Mouse (Mus musculus): ENCODE data around the gene Slc27a5. TPM values are rescaled to one million over a fixed set of nuclear protein-coding genes. Genes with fewer than 3 reads are reported as not detected.

The Slc27a5 gene
- 2.6 and 51.1 TPM in 2 replicates for total RNA-seq (2021)
- long read RNA-seq, experiment 1, partial matches to known transcripts = 0 of 2 reads
- long read RNA-seq, experiment 1, other reads (novel, unspliced or antisense) = 0 of 2 reads
- long read RNA-seq, experiment 2, transcript Slc27a5-201 (10 exons, 2,288 nt) = major isoform, 38 of 43 reads
- long read RNA-seq, experiment 2, partial matches to known transcripts = 5 of 43 reads
- long read RNA-seq, experiment 2, other reads (novel, unspliced or antisense) = 0 of 43 reads

DNA sequence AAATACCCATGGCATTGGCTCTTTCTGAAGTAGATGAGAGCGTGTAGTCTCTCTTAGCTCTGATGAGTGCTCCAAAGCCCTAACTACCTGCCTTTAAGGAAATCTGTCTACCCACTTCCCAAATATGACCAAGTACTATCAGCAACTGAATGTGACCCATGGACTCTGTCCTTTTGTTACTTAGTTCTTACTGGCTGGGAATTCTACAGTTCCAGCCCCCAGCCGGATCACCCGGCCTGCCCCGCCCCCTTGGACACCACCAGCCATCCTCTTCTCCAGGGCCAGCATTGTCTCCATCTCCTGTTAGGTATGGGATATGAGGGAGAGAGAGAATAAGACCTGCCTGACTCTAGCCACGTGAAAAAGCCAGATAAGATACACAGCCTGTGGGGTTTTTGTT, at the start of gene Slc27a5:
Gene Slc27a5 (minus strand): TSS at position 140 of the 400 bp plus-strand sequence.
- no peak for DNase-seq

DNA sequence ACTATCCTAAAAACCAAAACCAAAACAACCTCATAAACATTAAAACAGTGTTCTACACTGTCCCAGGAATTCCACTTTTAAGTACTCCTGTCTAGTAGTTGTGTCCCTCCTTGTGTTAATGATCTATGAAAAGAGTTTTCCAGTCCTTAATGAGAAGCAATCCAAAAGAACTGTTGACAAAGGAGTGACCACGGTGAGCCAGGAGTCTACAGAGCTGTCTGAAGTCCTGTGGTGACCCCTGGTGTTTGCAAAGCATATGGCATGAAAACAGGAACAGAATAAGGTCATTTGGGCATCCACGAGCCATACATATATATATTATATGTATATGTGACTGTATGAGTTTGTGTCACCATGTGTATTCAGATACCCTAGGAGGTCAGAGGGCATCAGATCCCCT, 48.1 kb upstream of the Slc27a5 start:
- DNase-seq = peak; percentile 81

DNA sequence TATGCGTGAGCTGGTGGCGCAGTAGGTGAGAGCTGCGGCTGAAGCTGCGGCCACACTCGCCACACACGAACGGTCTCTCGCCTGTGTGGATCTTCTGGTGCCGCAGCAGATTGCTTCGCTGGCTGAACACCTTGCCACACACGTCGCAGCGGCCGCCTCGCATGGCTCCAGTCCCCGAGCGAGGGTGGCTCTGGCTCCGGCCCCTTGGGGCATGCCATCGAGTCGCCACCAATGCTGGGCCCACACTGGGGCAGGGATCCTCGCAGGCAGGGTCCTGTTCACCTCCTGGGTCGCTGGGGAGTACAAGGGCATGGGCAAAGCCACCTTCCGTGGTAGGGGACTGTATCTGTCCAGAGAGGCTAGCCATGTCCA, 46.2 kb upstream of the Slc27a5 start:
- DNase-seq = no peak

DNA sequence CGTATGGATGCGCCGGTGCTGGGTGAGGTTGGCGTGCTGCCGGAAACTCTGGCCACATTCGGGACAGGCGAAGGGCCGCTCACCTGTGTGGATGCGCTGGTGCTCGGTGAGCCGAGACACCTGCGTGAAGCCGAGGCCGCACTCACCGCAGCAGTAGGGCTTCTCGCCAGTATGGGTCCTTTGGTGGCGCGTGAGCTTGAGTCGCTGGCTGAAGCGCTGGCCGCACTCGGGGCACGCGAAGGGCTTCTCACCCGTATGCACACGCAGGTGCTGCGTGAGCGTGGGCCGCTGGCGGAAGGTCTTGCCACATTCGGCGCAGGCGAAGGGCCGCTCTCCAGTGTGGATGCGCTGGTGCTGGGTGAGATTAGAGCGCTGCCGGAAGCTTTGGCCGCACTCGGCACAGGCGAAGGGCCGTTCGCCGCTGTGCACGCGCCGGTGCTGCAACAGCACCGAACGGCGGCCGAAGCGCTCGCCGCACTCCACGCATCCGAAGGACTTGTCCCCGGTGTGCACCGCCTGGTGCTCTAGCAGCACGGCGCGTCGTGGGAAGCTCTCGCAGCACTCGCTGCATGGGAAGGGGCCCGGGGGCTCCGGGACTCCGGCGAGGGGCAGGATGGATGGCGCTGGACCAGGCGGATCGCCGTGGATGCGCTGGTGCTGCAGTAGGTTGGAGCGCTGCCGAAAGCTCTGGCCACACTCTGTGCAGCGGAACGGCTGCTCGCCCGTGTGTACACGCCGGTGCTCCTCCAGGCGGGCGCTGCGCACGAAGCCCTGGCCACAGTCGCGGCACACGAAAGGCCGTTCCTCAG, 45.7 kb upstream of the Slc27a5 start:
- DNase-seq = peak; percentile 54

DNA sequence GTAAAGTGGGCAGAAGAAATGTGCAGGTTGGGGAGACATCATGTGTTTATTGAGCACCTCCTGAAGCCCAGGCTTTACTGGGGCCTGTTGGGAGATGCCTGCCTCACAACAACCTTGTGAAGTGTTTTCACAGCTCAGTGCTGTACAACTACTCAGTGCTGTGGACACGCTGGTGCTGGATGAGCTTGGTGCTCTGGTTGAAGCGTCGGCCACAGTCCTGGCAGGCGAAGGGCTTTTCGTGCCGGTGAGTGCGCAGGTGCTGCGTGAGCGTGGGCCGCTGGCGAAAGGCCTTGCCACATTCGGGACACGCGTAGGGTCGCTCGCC, 45.1 kb upstream of the Slc27a5 start:
- no peak for DNase-seq

DNA sequence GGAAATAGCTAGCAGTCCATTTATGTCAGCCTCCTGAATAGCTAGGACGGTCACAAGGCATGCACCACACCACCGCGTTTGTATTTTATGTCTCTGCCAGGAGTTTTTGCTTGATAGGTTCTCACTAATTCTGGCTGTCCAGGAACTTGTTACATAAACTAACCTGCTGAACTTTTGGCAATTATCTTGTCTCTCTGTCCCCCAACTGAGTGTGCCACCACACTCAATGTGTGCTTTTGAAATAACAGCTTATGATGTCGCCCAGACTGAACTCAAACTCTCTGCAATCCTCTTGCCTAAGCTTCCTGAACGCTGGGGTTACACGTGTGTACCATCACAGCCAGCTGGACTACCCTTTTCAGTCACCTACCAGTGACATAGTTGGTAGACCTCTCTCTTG, 44.5 kb upstream of the Slc27a5 start:
- DNase-seq = no peak

DNA sequence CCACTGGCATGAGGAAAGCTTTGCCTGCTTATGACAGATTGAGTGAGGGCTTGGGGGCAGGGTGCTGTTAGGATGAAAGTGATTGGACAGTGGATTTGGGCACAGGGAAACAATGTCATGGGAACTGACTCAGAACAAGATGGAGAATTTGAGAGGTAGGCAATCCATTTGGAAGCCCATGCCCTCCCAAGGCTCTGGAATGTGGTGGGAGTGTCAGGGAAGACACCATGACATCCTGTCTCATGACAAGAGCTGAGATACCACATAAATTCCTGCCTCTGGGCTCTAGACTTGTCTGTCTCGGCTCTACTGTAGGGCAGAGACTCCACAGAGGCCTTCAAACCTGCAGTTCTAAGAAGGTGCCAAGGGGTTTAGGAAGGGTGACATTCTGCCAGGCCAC, 43.3 kb upstream of the Slc27a5 start:
- DNase-seq = no peak

DNA sequence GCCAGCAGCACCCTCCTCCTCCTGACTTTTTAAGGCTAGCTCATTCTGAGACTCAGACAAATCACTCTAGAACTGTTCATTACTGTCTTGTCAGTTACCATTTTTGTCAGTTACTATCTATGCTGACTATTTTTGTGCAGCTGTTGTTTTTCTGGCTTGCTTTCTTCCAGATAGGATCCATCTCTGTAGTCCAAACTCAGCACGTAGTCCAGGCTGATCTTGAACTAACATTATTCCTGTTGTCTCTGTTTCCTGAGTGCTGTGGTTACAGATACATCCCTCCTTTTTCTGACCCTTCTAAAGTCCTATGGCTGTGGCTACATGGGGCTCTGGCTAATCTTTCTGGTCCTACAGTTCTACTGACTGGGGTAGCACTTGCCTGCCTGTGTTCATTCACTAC, 41.2 kb upstream of the Slc27a5 start:
- DNase-seq = no peak

DNA sequence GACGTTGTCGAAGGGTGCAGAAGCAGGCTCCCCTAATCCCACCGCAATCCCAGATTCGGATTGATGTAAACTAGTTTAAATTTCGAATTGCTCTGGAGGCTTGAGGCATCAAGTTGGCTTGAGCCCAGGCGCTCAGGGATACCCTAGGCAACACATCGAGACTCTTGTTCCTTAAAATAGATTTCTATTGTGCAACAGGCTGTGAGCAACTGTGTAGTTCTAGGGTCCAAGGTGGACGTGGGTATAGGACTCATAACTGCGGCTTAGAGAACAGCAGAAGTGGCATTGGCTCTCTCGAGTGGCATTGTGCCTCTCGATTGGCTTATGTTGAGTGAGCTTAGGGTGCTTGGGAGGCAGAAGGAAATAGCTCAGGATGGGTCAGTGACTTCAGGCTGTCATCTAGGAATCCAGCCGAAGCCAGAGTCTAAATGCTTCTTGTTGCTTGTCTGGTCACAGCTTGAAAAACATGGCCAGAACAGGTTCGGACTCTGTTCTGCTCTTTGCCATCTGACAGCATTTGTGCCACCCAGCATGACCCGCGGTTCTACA, 40.7 kb upstream of the Slc27a5 start:
- no peak for DNase-seq

DNA sequence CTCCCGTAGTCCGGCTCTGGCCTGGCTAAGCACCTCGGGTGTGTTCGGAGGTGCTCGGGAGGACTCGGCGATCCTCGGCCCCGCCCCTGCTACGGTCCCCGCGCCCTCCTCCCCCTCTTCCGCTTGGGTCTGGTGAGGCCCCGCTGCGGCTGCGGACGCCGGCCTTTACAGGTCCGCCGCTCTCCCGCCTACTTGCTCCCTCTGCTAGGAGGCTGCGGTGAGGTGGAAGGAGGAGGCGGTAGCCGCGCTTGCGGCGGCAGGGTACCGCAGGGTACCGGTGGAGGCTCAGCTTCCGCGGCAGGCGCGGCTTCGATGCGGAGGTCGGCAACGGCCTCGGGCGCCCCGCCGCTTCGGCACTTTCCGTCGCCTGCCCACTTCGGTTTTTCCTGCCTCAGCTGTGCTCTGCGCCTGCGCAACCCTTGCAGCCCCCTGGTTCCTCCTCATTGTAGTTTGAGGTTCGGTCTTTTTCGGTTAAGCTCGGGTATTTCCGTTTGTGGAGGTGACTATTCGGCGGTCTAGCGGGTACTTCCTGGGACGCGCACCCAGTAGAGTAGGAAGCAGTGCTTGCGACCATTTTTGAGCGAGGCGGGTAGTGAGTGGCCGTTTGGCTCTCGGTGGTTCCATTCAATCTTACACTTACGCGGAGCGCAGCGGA, 40.0 kb upstream of the Slc27a5 start, which contains the start of gene Ube2m:
Gene Ube2m (minus strand): TSS at position 375 of the 655 bp plus-strand sequence.
- peak; percentile 99 for DNase-seq

DNA sequence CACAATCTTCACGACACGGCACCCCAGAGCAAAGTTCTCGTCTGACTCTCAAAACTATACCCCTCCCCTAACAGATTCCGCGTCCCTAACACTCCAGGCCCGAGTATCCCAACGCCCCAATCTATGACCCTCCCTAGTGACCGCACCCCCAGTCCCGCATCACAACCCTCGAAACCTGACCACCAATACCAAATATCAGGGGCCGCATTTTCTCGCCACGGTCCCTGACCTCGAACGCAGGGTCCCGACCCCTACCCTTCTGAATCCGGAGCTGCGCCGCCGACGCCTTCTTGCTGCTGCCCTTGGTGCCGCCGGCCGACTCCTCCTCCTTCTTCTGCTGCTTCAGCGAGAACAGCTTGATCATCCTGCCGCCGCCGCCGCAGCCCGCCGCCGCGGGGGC, 39.4 kb upstream of the Slc27a5 start:
- DNase-seq = no peak

DNA sequence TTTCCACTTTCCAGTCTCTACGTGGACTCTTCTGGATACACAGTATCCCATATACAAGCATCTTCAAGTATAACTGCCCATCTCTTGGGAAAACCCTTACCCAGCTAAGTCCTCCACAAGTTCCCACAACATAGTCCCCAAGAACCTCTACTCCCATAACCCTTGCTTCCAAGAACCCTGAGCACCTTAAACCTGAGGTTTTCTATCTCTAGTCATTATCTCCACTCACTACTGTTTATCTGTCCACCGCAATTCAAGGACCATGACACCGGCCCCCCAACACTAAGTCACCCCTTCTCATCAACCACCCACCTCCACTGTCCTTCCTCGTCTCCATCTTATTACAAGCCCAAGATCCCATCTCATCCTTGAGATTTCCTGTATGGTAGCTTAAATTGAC, 38.8 kb upstream of the Slc27a5 start:
- no peak for DNase-seq

DNA sequence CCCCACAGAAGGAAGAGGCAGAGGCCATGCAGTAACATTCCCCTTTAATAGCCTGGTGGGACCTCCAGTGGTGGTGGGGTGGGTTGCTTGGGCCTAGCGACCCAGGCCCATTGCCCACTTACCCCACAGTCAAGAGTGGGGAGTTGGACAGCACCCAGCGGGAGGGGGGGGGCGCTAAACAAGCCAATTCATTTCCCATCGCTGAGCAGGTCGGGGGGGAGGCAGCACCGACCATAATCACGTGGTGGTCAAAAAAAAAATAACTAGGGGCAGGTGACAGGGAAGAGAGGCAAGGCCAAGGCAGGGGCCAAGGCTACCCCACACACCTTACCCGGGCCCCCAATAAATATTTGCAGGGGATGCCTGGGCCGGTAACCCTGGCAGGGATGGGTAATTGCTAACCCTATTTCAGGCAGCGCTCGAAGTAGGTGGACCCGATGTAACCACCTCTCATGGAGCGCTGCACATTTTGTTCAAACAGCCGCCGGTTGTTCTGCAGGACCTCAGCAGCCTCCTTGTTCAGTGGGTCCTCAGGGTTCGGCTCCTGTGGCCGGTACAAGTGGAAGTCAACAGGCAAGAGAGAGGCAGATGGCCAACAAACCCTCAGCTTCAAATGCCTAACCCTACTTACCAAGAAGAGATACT, 37.3 kb upstream of the Slc27a5 start:
- DNase-seq = no peak

DNA sequence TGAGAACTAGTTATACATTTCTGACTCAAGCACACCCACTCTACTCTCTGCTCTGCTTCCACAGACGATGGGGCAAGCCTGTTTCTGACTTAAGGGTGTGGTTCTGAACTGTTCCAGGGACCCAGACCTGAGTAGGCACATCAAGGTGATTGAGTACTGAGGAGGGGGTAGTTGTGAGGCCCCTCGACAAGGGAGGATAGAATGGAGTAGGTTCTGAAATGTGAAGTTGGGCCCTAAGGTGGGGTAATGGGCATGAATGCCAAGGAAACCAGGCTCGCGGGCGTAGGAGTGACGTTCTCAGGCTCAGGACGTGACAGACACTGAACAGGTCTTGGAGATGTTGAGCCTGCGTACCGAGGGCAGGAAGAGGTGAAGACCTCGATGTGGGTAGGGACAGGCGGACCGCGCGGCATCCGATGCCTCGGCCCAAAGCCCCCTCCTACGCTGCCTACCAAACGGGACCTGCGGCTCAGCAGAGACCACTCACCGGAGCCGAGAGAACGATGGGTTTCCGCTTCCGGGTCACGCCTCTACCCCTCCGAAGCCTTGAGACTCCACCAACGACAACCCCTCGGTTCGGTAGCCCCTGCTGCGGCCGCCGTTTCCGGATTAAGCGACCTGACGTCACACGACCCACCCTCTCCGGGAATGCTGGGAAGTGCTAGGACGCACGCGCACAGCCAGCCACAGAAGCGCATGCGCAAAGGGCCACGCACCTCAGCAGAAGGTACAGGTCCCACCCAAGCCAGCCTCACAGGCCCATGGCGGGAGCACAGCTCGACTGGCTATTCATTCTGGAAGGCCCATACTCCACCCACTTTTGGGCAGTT, 36.4 kb upstream of the Slc27a5 start, which contains the start of gene Chmp2a:
Gene Chmp2a (minus strand): TSS at position 660 of the 830 bp plus-strand sequence.
- DNase-seq = peak; percentile 98

DNA sequence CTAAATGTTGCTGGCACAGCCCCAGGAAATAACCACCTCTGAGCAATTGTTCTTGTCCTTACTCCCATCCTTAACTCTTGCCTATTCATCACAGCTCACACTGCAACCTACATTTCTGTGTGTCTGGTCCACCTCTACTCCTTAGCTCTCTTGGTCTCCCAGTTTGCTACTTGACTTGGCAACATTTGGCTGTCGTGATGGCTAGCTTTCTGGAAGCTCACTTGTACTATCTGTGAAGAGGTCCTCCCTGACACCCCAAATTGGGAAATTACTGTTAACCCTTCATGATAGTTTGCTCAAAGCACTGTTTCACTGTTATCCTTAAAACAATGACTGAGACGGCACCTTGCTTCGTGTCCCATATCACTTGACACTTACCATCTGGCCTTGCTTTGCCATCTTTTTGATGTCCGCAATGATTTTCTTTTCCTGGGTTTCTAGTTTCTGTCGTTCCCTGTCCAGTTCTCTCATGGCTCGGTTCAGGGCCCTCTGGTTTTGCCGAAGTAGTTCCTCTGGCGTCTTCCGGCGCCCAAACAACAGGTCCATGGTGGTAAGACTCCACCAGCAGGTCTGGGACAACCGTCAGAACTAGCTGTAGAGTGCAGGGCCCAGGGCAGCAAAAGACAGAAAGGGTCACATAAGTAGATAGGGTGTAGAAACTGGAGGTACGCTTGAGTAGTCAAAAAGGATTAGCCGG, 35.6 kb upstream of the Slc27a5 start:
- DNase-seq = no peak

DNA sequence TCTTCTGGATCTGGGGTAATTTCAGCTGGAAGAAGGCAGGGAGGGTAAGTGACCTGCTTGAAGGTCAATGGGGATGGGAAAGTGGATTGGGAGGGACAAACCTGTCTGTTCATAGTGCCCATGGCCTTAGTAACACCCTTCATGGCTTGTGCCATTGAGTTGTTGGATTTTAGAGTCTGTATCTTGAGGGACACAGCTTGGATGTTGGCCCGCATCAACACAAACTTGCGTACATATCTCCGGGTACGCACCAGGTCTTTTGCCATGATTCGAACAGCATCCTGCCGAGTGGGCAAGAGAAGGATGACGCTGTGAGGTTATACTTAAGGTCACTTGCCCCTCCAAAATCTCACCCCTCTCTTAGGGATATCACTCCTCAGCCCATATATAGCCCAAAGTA, 34.5 kb upstream of the Slc27a5 start:
- no peak for DNase-seq

DNA sequence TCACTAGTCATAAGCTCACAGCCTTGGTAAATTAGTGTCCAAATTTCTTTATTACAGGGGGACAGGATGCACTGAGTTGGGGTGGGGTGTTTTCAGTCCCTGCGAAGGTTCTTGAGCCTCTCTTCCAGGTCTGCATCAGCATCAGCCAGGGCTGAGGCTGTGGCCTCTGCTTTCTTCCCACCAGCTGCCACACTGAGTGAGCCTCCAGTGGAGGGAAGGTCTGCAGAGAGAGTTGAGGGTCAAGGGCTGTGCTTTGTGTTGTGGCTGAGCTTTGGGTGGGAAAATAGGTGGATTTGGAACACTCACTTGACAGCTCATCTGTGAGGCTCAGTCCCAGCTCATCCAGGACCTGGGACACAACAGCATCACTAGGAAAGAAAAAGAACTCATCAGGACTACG, 34.0 kb upstream of the Slc27a5 start:
- DNase-seq = no peak

DNA sequence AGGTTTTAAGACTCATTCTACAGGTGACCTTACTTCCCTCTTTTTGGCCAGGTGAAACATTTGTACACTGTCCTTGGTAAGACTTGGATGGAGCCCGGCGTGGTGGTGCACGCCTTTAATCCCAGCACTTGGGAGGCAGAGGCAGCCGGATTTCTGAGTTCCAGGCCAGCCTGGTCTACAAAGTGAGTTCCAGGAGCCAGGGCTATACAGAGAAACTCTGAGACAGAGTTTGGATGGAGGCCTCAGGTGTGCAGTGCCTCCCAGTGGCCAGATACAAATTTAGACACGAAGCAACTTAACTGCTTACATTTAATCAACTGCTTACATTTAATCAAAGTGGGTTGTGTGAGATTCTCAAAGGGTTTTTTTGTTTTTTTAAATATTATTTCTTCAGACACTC, 33.1 kb upstream of the Slc27a5 start:
- peak; percentile 57 for DNase-seq

DNA sequence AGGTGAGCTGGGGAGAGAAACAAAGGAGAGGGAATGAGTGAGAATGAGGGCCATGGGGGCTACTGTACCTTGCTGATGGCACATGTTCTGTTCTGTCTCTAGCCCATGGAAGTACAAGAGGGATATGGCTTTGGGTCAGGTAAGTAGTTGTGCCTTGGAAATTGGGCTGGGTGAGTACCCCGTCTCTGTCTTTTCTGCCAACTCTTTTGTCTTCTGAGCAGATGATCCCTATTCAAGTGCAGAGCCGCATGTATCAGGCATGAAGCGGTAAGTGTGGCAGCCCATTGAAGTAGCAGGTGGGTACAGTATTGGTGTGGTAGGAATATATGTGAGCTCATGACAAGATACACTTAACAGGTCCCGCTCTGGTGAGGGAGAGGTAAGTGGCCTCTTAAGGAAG, 31.0 kb upstream of the Slc27a5 start:
- no peak for DNase-seq

DNA sequence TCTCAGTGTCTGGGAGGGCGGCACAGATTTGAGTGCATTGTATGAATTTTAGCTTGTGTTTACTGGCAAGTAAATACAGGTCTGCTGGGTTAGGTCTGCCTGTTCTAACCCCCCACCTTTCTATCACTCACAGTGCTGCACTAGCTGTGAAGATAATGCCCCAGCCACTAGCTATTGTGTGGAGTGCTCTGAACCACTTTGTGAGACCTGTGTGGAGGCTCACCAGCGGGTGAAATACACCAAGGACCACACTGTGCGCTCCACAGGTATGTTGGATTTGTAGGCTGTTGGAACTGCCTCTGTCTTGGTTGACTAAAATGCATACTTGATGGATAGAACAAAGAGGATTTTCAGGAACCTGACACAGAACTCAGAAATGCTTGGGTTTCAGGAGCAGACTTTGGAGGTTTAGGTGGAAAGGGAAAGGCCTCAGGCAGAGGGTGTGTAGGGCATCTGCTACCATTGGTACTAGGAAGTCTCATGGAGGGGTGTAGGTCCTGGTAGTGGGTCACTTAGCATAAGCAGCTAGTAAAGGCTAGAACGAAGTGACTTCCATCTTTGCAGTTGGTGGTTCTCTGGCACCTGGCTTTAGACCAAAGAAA, 27.6 kb upstream of the Slc27a5 start:
- DNase-seq = no peak

DNA sequence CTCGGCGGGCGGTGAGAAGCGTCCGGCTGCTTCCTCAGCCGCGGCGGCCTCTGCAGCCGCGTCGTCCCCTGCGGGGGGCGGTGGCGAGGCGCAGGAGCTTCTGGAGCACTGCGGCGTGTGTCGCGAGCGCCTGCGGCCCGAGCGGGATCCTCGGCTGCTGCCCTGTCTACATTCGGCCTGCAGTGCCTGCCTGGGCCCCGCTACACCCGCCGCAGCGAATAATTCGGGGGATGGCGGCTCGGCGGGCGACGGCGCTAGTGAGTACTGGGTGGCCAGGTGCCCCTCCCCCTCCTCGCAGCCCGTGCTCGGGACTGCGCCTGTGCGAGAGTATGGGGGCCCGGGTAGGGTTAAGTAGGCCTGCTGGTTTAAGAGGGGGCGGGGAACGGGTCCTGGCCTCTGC, 26.8 kb upstream of the Slc27a5 start:
- peak; percentile 91 for DNase-seq
